Comparison of ENCODE assay signal across 8 mouse cellular contexts in the genomic region with DNA sequence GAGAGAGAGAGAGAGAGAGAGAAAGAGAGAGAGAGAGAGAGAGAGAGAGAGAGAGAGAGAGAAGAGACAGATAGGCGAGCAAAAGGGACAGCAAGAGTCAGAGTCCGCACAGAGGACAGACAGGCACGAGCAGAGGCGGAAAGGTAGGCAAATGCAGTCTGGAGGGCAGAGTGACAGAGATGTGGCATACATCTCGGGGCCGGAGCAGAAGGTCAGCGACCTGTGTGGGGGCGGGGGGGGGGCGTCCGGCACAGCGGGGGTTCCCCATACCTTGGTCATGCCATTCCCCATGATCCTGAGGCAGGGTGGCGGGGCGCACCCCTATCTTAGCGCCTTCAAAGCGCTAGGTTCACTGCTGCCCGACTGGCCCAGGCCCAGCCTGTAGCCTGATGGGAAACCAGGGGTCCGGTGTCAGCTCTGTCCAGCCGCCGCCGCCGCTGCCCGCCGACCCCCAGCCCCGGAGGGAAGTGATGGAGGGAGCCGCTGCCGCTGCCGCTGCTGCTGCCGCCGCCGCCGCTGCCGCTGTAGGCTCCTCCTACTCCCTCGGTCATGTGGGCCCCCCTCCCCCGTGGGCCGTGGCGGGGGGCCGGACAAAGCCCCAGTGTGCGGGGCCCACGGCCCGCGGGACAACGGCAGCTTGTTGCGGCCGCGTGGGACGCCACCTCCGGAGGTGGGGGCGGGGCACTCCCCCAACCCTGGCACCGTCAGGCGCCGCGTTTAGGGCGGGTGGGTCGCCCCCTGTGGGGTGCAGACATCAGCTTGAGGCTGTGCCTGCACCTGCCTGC. TPM values are rescaled to one million over a fixed set of nuclear protein-coding genes. Genes with fewer than 3 reads are reported as not detected.
DNase-seq lines count a peak whose midpoint lies in the region; ATAC-seq and TF ChIP-seq lines count a peak whose summit lies in the region.

Gene Dusp15 (minus strand): TSS at position 634 of the 785 bp plus-strand sequence.

- no peaks in the 10 kb centered on the region for H3K4me1 ChIP-seq in kidney, adult 2 months (ENCODE audit: control insufficient read depth, insufficient read depth, low read length)
- peaks cover 6% of the 10 kb centered on the region; the same call in 1 of the 2 replicates for H3K4me1 ChIP-seq in stomach, embryonic 15.5 days

- H3K4me3 ChIP-seq in kidney, adult 2 months (ENCODE audit: insufficient read depth, low read depth, low read length), result peak within 1 kb of the TSS; percentile 60
- H3K4me3 ChIP-seq in layer of hippocampus, adult 2 months, result peak within 1 kb of the TSS; percentile 80
- peak within 1 kb of the TSS; percentile 58 for H3K4me3 ChIP-seq in stomach, embryonic 15.5 days (replicated peaks)

- peak within 1 kb of the TSS; percentile 96 for H3K4me2 ChIP-seq in stomach, embryonic 15.5 days

- TF ChIP-seq CTCF in kidney, adult 2 months (conservative IDR thresholded peaks at IDR 0.05; ENCODE audit: insufficient read depth, insufficient read length, low read depth, low read length), result no peak
- peak; percentile 57 for TF ChIP-seq CTCF in layer of hippocampus, adult 2 months (conservative IDR thresholded peaks at IDR 0.05)

- peak; percentile 84 for ATAC-seq in granulocyte monocyte progenitor cell, adult 5-6 weeks (replicated peaks; ENCODE audit: poor library complexity, severe bottlenecking)
- peak; percentile 70 for ATAC-seq in megakaryocyte progenitor cell, adult 5-6 weeks (replicated peaks; ENCODE audit: poor library complexity)
- peak; percentile 29; the same call in 1 of the 2 replicates for ATAC-seq in stomach, embryonic 15.5 days (ENCODE audit: insufficient read depth, low FRiP score, low read depth)

- no peaks in the 10 kb centered on the region for H3K9me3 ChIP-seq in stomach, embryonic 15.5 days

- peak within 1 kb of the TSS; percentile 9 for H3K9ac ChIP-seq in stomach, embryonic 15.5 days

- DNase-seq in kidney, adult 2 months, result no peak
- DNase-seq in kidney, adult 8-10 months, result no peak
- peak; percentile 67 to 72 for DNase-seq in cerebellum, postnatal 14 days
- DNase-seq in layer of hippocampus, adult 2 months (ENCODE audit: low spot score in 2 of 2), result peak; percentile 43 to 56
- no peak for DNase-seq in ovary, postnatal 14 days (ENCODE audit: low spot score)

- no peaks in the 10 kb centered on the region for H3K27me3 ChIP-seq in kidney, adult 2 months (replicated peaks; ENCODE audit: control insufficient read depth, insufficient read depth, low read length)
- H3K27me3 ChIP-seq in stomach, embryonic 15.5 days (replicated peaks), result peaks cover 51% of the 10 kb centered on the region

- no peak for TF ChIP-seq POLR2A in kidney, adult 2 months (IDR thresholded peaks at IDR 0.05; ENCODE audit: low read depth, low read length)

- no peaks in the 10 kb centered on the region for H3K36me3 ChIP-seq in kidney, adult 2 months (ENCODE audit: control insufficient read depth, insufficient read depth, low read length)
- H3K36me3 ChIP-seq in stomach, embryonic 15.5 days, result no peaks in the 10 kb centered on the region

- peak within 1 kb of the TSS; percentile 24; the same call in 1 of the 2 replicates for H3K27ac ChIP-seq in kidney, adult 2 months (ENCODE audit: insufficient read depth, low read depth, low read length)
- peak within 1 kb of the TSS; percentile 92 for H3K27ac ChIP-seq in layer of hippocampus, adult 2 months
- no peak within 1 kb of the TSS for H3K27ac ChIP-seq in stomach, embryonic 15.5 days

- under 1% methylated on average over 51 of the region's 54 CpGs for WGBS in kidney, adult 2 months
- under 1% methylated on average over 36 of the region's 54 CpGs for WGBS in stomach, embryonic 15.5 days

RNA-seq across cellular contexts. Expression of gene Dusp15, which starts in this region (rescaled TPM):
- 12.3 and 20.6 TPM in 2 replicates for polyA plus RNA-seq in kidney, adult 2 months (2012; rRNA removed)
- total RNA-seq in granulocyte monocyte progenitor cell, adult 5-6 weeks (2014; fragmentation: Nextera tagmentation), result not detected in 2 replicates
- total RNA-seq in granulocyte monocyte progenitor cell, adult 5-6 weeks (2017), result not detected in 2 replicates
- 10 to 100 TPM in 1 of 2 experiments, 1 to 10 TPM in 1; 9.3 to 11.9 TPM for total RNA-seq in layer of hippocampus, adult 2 months (2021)
- not detected in 2 replicates for total RNA-seq in megakaryocyte progenitor cell, adult 5-6 weeks (2015)
- total RNA-seq in megakaryocyte progenitor cell, adult 5-6 weeks (2017), result not detected in 2 replicates
- polyA plus RNA-seq in stomach, embryonic 15.5 days (2015; fragmentation: Nextera tagmentation; extraction: Ambion mirVana), result 0.23 and 0.45 TPM in 2 replicates

Comparison
In these comparisons a context has a peak if more than half of its experiments do, and no peak if none do; other contexts are left out.
1. RNA of gene Dusp15 (total RNA-seq): 9.3 to 11.9 TPM in layer of hippocampus, adult 2 months; not detected in granulocyte monocyte progenitor cell, adult 5-6 weeks and not detected in megakaryocyte progenitor cell, adult 5-6 weeks; every median in the first group is over 10 times any median in the second.
2. Peak in ATAC-seq in granulocyte monocyte progenitor cell, adult 5-6 weeks; RNA of the gene not detected or under 1 TPM.
3. Peak in ATAC-seq in megakaryocyte progenitor cell, adult 5-6 weeks; RNA of the gene not detected or under 1 TPM.
4. Peak in ATAC-seq, H3K4me3 ChIP-seq, H3K9ac ChIP-seq and H3K4me2 ChIP-seq in stomach, embryonic 15.5 days; RNA of the gene not detected or under 1 TPM.
5. DNase-seq: peak in cerebellum, postnatal 14 days (2 of 2) and layer of hippocampus, adult 2 months (2 of 2); none in kidney, adult 2 months (single experiment), kidney, adult 8-10 months (0 of 2) and ovary, postnatal 14 days (single experiment).
6. ATAC-seq: peak in every context shown above with its lines; median percentile 84 in granulocyte monocyte progenitor cell, adult 5-6 weeks; 70 in megakaryocyte progenitor cell, adult 5-6 weeks; 29 in stomach, embryonic 15.5 days.
7. Peak in every context shown above with its lines, with median percentiles within 50 percentile points of each other: H3K4me3 ChIP-seq.